8 mouse cellular contexts compared by ENCODE assay signal in the genomic region with DNA sequence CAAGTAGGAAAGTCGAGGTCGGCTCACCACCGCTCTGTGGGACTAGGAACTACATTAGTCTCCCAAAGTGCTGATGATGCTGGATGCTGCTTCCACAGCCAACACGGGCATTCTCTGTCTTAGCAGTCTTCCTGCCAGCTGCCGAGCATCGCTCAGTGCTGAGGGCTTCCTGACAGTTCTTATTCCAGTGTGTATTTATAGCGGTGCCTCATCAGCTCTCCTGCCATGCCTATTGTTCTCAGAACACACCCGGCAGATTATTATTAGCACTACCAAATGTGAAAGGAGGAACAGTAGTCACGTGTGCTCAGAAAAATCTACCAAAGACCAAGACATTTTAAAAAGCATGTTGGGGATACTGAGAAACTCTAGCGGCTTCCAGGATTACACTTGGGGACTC. TPM values are rescaled to one million over a fixed set of nuclear protein-coding genes. Genes with fewer than 3 reads are reported as not detected.
DNase-seq lines count a peak whose midpoint lies in the region; ATAC-seq and TF ChIP-seq lines count a peak whose summit lies in the region.

No protein-coding gene starts in this region.

- peak overlapping the region; percentile 65 for H3K27ac ChIP-seq in heart, postnatal 0 days (ENCODE audit: low read depth)
- no peak overlapping the region for H3K27ac ChIP-seq in midbrain, postnatal 0 days (ENCODE audit: low read depth, low read length)

- H3K4me2 ChIP-seq in heart, postnatal 0 days (ENCODE audit: low read depth, low read length) = no peak overlapping the region
- H3K4me2 ChIP-seq in midbrain, postnatal 0 days (ENCODE audit: low read depth, low read length, poor library complexity, severe bottlenecking) = no peak overlapping the region

- ATAC-seq in heart, postnatal 0 days (ENCODE audit: insufficient read depth, low read depth) = peak; percentile 94
- ATAC-seq in monocyte, adult 5-6 weeks (replicated peaks; ENCODE audit: insufficient number of reproducible peaks, low FRiP score, low TSS enrichment, poor library complexity, severe bottlenecking) = no peak
- ATAC-seq in erythroblast, adult 5-6 weeks (replicated peaks; ENCODE audit: low FRiP score, poor library complexity, severe bottlenecking) = no peak
- ATAC-seq in midbrain, postnatal 0 days (ENCODE audit: low FRiP score) = no peak

- H3K4me1 ChIP-seq in heart, postnatal 0 days (ENCODE audit: control insufficient read depth, insufficient read depth) = no peaks in the 10 kb centered on the region
- H3K4me1 ChIP-seq in midbrain, postnatal 0 days (ENCODE audit: insufficient read depth, low read length) = no peaks in the 10 kb centered on the region

- no peaks in the 10 kb centered on the region for H3K27me3 ChIP-seq in heart, postnatal 0 days (ENCODE audit: control insufficient read depth, insufficient read depth, low read length)
- no peaks in the 10 kb centered on the region for H3K27me3 ChIP-seq in midbrain, postnatal 0 days (ENCODE audit: insufficient read depth, low read length)

- TF ChIP-seq EP300 in heart, postnatal 0 days (IDR thresholded peaks at IDR 0.05; ENCODE audit: low read depth) = no peak

- H3K9ac ChIP-seq in heart, postnatal 0 days (replicated peaks; ENCODE audit: low read depth, low read length) = no peak overlapping the region
- H3K9ac ChIP-seq in midbrain, postnatal 0 days (replicated peaks; ENCODE audit: low read length, poor library complexity, severe bottlenecking) = no peak overlapping the region

- H3K36me3 ChIP-seq in heart, postnatal 0 days (replicated peaks; ENCODE audit: control insufficient read depth, insufficient read depth, low read length) = no peaks in the 10 kb centered on the region
- H3K36me3 ChIP-seq in midbrain, postnatal 0 days (ENCODE audit: insufficient read depth, low read length) = no peaks in the 10 kb centered on the region

- peak; percentile 15 for DNase-seq in embryo, embryonic 10 days (ENCODE audit: low spot score)
- DNase-seq in embryo, embryonic 10.5 days (ENCODE audit: low spot score) = no peak
- peak; percentile 15 for DNase-seq in adrenal gland, adult 8-10 months
- DNase-seq in heart, postnatal 0 days (ENCODE audit: low spot score) = peak; percentile 78
- DNase-seq in left cerebral cortex, adult 8-10 months (ENCODE audit: low spot score in 2 of 2) = peak; percentile 24 to 56
- no peak for DNase-seq in midbrain, postnatal 0 days (ENCODE audit: low spot score)

- no peaks in the 10 kb centered on the region for H3K9me3 ChIP-seq in heart, postnatal 0 days (replicated peaks; ENCODE audit: control insufficient read depth, low read length)
- 0 out of 2 replicates have a peak, but pooled peaks cover 4% of the 10 kb centered on the region for H3K9me3 ChIP-seq in midbrain, postnatal 0 days (ENCODE audit: low read length)

- 27% methylated on average over 10 of the region's 10 CpGs for WGBS in heart, postnatal 0 days
- 76% methylated on average over 10 of the region's 10 CpGs for WGBS in midbrain, postnatal 0 days

- no peak overlapping the region for H3K4me3 ChIP-seq in heart, postnatal 0 days (ENCODE audit: low read depth, low read length)
- no peak overlapping the region for H3K4me3 ChIP-seq in midbrain, postnatal 0 days (ENCODE audit: low read depth, low read length)

- TF ChIP-seq CTCF in heart, postnatal 0 days (IDR thresholded peaks at IDR 0.05; ENCODE audit: low read depth) = no peak
- TF ChIP-seq CTCF in midbrain, postnatal 0 days (IDR thresholded peaks at IDR 0.05) = no peak

RNA-seq across cellular contexts. Expression of a gene that starts 15.5 kb away (rescaled TPM):
- total RNA-seq in adrenal gland, adult 8-10 months (2022) = 10 to 100 TPM in 3 of 4 experiments, 1 to 10 TPM in 1; 9.6 to 13.5 (median 12.3) TPM
- 12.7 and 18.2 TPM in 2 replicates for total RNA-seq in heart, postnatal 0 days (2014; rRNA removed; ENCODE audit: low replicate concordance)
- polyA plus RNA-seq in heart, postnatal 0 days (2015; fragmentation: Nextera tagmentation; extraction: Ambion mirVana) = 4.5 and 6.2 TPM in 2 replicates
- total RNA-seq in left cerebral cortex, adult 8-10 months (2022) = 10 to 100 TPM; 76.9 to 96.7 (median 84.0) TPM
- not detected in 3 replicates for total RNA-seq in monocyte, adult 5-6 weeks (2017)
- total RNA-seq in erythroblast, adult 5-6 weeks (2015; ENCODE audit: low replicate concordance) = not detected in 2 replicates
- total RNA-seq in erythroblast, adult 5-6 weeks (2017; ENCODE audit: low replicate concordance) = 0.14 and 0.26 TPM in 2 replicates
- total RNA-seq in midbrain, postnatal 0 days (2014; rRNA removed) = 123 and 125 TPM in 2 replicates
- polyA plus RNA-seq in midbrain, postnatal 0 days (2015; fragmentation: Nextera tagmentation; extraction: Ambion mirVana) = 35.7 and 42.8 TPM in 2 replicates

Comparison
In these comparisons a context has a peak if more than half of its experiments do, and no peak if none do; other contexts are left out.
1. DNase-seq: peak in embryo, embryonic 10 days (single experiment), adrenal gland, adult 8-10 months (single experiment), heart, postnatal 0 days (single experiment) and left cerebral cortex, adult 8-10 months (2 of 2); none in embryo, embryonic 10.5 days (single experiment) and midbrain, postnatal 0 days (single experiment).
2. RNA of a gene that starts 15.5 kb away (total RNA-seq): 123 to 125 TPM in midbrain, postnatal 0 days, 76.9 to 96.7 TPM in left cerebral cortex, adult 8-10 months, 9.6 to 13.5 TPM in adrenal gland, adult 8-10 months and 12.7 to 18.2 TPM in heart, postnatal 0 days; 0.14 to 0.26 TPM in erythroblast, adult 5-6 weeks and not detected in monocyte, adult 5-6 weeks; every median in the first group is over 4 times any median in the second.